Mouse (Mus musculus): Measurements from ENCODE around the gene Smim8. TPM values are rescaled to one million over a fixed set of nuclear protein-coding genes. Genes with fewer than 3 reads are reported as not detected.
A peak's percentile ranks its signal among the peaks of the same experiment; 100 is the strongest.
"Not testable (repeated sequence)": the region's sequence is repeated elsewhere in the genome, so short reads cannot be mapped to it uniquely, and the experiment has no call there.

Smim8 gene
- total RNA-seq (2022), result 10 to 100 TPM; 25.1 to 31.3 (median 28.3) TPM

GRCm38 (mm10) chr4:34777677-34778527, at the start of gene Smim8:
TSS of gene Smim8 (minus strand) at chr4:34778423.
- peak; percentile 81 to 84 for DNase-seq (ENCODE audit: low spot score in 2 of 2)

- DNase-seq (ENCODE audit: low spot score in 2 of 2), result no peak
These were observed 45.7 kb upstream of the Smim8 start for GRCm38 (mm10) chr4:34823901-34824300.

DNA sequence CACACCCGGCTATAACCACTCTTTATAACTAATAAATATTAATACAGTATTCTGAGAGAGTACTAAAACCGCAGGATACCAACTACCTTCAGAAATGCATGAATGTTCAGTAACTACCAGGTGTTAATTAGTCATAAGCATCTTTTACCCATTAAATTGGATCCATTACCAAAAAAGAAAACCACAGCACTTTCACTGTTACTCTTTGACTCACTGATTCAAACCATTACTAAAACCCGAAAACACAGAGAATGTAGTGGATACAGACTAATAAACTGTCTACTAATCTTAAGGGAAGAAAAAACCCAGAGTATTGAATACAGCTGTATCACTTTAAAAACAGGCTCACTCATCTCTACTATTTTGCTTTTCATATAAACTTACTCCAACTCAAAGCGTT, 41.7 kb upstream of the Smim8 start:
- no peak for DNase-seq (ENCODE audit: low spot score in 2 of 2)

- no peak for DNase-seq (ENCODE audit: low spot score in 2 of 2)
These were observed 23.2 kb upstream of the Smim8 start for GRCm38 (mm10) chr4:34801166-34802034.

DNA sequence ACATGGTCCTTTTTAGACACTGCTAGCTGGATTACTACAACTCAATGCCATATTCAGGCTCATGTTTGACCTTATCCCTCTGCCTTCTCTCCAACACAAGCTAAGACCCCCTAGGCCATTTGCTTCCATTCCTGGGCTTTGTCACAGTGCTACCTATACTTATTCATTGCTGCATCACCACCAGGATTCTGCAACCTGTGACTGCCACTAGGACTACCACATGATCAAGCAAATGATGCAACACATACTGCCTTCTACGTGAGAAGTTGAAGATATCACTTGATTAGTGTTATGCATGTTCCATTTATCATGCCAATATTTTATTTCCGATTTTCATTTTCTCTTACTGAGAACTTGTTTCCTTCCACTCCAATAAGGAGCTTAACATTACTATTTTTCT, 19.8 kb upstream of the Smim8 start:
- no peak for DNase-seq (ENCODE audit: low spot score in 2 of 2)

GRCm38 (mm10) chr4:34797294-34797983, 19.2 kb upstream of the Smim8 start:
- no peak for DNase-seq (ENCODE audit: low spot score in 2 of 2)

- no peak for DNase-seq (ENCODE audit: low spot score in 2 of 2)
These were observed 18.1 kb upstream of the Smim8 start for GRCm38 (mm10) chr4:34796294-34796693.

DNA sequence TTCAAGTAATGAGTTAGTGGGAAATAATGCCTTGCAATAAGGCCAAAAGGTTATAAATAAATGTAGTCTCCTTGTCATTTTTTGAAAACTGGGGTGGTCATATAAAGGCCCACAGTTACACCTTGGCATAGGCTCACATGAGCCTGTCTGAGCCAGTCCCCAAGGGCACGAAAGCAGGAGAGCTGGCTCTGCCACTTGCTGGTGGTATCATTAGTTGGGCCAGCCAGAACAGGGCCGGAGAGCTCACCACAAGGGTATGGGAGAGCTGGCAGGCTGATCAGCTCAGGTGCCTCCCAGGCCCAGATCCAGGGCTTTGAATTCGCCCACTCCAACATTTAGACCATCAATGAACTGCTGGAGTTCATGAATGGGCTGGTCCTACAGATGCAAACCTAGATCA, 8.3 kb upstream of the Smim8 start:
- no peak for DNase-seq (ENCODE audit: low spot score in 2 of 2)

DNA sequence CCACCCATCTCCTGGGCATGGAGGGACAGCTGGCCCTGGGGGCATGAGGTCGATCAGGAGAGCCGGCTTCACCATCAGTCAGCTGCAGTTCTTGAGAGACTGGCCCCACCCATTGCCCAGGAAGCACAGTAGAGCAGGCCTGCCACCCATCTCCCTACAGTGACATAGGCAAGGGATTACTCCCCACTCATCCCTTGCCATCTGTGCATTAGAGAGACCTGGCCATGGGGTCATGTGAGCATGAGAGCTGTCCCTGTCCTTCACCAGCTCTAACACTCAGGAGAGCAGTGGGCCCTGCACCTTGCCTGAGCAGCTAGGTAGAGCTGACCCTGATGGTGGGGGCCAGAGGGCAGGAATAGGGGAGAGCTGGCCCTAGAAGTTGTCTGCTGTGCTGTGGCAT, 7.4 kb upstream of the Smim8 start:
- DNase-seq (ENCODE audit: low spot score in 2 of 2), result no peak

GRCm38 (mm10) chr4:34784865-34785264, 6.6 kb upstream of the Smim8 start:
- no peak for DNase-seq (ENCODE audit: low spot score in 2 of 2)

GRCm38 (mm10) chr4:34782730-34783129, 4.5 kb upstream of the Smim8 start:
- no peak for DNase-seq (ENCODE audit: low spot score in 2 of 2)

- no peak for DNase-seq (ENCODE audit: low spot score in 2 of 2)
These were observed 6.4 kb downstream of the Smim8 start for GRCm38 (mm10) chr4:34771652-34772371.

DNA sequence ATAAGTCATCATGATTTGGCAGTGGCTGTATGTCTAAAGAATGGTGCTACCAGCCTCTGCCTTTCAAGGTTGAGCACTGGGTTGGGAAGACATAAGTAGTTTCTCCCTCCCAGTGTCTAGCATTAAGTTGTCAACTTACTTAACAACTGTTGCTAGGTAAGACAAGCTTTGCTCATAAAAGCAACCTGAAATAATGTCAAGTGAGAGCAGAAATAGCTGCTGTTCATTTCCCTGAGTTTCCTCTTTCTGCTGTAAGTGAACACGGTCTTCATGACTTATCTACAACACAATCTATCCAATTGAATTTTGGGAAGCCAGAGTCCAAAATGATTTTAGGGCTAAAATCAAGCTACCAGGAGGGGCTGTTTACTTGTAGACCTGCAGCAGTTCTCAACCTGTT, 22.1 kb downstream of the Smim8 start, which contains the start of gene Gm136:
Gene Gm136 (minus strand): TSS at position 101 of the 400 bp plus-strand sequence.
- DNase-seq (ENCODE audit: low spot score in 2 of 2), result no peak

DNA sequence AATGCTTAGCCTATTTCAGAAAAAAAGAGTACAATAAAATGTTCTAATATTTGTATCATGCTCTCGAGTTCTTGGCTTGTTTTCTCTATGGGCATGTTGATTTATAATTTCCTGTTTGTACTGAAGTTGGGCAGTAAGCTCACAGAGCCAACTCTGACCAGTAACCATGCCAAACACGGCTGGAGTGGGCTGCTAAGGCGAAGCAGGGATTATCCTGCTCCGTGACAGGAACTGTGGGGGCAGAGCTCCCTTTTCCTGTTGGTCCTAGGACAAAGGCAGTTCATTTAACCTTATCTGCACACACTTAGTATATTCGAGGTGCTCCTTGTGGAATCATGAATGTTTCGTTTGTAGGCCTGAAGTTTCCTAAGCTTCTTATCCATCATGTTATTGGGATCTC, 29.0 kb downstream of the Smim8 start:
- no peak for DNase-seq (ENCODE audit: low spot score in 2 of 2)

GRCm38 (mm10) chr4:34734461-34734860, 43.8 kb downstream of the Smim8 start:
- DNase-seq (ENCODE audit: low spot score in 2 of 2), result no peak

GRCm38 (mm10) chr4:34733415-34733814, 44.8 kb downstream of the Smim8 start:
- DNase-seq (ENCODE audit: low spot score in 2 of 2), result not testable (repeated sequence)

DNA sequence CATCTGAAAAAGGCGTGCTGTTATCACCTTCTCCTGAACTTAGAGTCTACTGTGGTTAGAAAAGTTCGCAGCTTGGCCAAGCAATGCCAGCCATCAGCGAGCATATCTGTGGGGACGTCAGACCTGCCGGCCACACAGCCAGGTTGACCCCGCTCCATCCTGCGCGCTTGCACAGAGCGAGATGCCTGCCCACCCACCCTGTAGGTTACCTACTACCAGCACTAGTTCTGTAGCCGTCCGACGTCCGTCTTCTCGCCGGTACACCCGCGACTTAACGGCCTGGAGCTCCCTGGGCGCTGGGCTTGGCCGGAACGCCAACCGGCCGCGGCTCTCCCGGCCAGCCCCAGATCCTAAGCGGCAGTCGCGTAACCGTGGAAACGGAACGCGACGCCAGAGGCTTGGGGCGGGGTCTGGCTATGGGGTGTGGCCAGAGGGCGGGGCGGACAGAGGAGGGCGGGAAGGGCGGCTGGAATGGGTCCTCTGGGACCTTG, 48.3 kb downstream of the Smim8 start, which contains the start of gene Cfap206:
Gene Cfap206 (minus strand): TSS at position 356 of the 491 bp plus-strand sequence.
- DNase-seq (ENCODE audit: low spot score in 2 of 2), result peak in 1 of 2 experiments; percentile 5

- DNase-seq (ENCODE audit: low spot score in 2 of 2), result not testable (repeated sequence)
These were observed 52.5 kb downstream of the Smim8 start for GRCm38 (mm10) chr4:34725710-34726109.

DNA sequence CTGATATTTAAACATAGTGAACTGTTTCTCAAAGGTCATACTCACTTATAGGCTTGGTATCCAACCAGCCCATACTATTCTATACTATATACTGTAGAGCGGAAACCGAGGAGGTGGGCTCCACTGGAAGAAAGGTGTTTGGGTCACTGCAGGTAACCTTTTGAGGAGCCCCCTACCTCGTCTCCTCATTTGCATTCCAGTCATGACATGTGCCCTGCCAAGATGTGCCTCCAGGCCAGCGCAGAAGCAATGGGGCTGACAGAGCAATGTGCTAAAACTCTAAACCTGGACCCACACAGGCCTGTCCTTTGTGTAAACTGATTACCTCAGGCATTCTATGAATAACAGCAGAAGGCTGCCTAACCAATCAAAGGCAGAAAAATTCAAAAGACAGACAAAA, 53.9 kb downstream of the Smim8 start:
- no peak for DNase-seq (ENCODE audit: low spot score in 2 of 2)

DNA sequence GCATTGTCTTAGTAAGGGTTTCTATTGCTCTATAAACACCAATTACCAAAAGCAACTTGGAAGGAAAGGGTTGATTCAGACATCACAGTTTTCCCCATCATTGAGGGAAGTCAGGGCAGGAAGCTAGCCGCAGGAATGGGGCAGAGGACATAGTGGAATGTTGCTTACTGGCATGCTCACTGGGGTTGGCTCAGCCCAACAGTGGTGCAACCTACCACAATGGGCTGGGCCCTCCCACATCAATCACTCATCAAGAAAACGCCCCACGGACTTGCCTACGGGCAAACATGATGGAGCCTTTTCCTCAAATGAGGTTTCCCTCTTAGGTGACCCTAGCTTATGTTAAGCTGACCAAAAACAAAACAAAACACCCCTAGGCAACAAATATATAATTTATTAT, 55.0 kb downstream of the Smim8 start:
- DNase-seq (ENCODE audit: low spot score in 2 of 2), result no peak
